Mouse (Mus musculus): ENCODE data around the gene Wdr13.

Wdr13 gene

DNA sequence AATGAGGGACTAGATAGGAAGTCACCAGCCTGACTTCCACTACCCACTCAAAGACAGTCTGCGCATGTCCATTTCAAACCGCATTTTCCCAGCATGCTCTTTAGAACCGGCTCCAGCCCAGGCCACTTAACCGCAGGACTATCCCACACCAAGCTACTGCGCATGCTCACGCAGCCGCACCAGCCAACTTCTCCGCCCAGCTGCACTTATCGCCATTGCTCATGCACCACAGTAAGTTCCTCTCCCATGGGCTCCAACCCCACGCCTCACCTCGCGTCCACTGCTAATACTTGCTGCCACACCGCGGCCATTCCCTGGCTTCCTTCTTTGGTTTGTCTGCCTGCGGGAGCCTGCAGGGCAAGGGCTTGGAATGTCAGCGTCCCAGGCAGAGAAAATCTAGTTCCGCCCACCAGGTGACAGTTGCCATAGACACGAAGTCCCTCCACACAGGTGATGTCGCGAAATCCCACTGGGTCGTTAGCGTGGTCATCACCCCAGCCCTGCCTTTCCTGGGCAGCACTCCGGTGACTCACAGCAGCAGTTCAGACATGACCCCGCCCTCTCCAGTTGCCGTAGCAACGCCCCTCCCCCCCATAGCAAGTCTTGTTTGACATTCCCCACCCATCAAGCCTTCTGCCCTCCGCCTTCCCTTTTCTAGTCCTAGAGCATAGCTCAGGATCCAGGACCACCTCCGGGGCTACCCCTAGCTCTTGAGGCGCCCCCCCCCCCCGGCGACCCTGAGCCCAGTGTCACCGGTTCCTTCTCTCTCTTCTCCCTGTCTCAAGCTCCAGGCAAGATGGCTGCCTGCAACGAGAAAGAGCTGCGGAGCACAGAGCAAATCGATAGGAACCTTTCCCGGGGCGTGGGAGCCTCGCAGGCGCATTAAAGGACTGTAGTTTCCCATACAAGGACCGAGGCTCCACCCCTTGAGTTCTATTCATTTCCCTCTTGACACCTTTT is at the start of gene Wdr13:
Wdr13 (minus strand) TSS at position 876 of the 960 bp plus-strand sequence.
- DNase-seq, result peak; percentile 94

DNA sequence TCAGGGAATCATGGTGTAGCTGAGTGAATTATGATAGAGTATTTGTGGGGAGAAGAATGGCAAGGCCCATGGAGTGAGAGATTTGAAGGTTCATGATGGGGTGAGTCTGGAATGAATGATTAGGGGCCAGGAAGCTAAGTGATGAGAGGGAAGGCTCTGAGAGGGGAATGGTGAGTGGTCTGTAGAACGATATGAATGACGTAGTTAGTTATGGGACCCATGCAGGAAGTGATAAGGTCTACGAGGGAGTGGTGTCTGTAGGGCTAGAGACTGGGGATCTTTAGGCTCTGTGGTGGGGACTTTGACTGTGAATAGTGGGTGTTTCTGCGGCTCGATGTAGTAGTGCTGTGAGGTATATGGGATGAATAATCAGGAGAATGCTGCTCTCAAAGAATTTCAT is 47.0 kb upstream of the Wdr13 start:
- no peak for DNase-seq

DNA sequence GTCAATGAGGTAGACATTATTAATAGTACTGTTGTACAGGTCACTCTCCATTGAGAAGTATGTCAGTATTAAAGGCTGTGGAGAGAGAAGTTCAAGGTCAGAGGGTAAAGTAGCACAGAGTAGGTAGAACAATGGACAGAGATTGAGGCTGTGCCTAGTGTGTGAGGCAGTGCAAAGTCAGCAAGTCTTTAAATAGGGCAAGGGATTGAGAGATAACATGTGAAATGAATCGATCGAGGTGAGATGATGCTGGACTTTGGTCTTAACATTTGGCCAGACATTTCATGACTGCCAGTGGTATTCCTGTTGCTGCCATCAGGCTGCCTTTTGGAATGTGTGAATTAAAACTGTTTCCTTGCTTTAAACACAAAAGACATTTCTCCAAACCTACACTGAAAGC is 46.2 kb upstream of the Wdr13 start:
- DNase-seq, result no peak

DNA sequence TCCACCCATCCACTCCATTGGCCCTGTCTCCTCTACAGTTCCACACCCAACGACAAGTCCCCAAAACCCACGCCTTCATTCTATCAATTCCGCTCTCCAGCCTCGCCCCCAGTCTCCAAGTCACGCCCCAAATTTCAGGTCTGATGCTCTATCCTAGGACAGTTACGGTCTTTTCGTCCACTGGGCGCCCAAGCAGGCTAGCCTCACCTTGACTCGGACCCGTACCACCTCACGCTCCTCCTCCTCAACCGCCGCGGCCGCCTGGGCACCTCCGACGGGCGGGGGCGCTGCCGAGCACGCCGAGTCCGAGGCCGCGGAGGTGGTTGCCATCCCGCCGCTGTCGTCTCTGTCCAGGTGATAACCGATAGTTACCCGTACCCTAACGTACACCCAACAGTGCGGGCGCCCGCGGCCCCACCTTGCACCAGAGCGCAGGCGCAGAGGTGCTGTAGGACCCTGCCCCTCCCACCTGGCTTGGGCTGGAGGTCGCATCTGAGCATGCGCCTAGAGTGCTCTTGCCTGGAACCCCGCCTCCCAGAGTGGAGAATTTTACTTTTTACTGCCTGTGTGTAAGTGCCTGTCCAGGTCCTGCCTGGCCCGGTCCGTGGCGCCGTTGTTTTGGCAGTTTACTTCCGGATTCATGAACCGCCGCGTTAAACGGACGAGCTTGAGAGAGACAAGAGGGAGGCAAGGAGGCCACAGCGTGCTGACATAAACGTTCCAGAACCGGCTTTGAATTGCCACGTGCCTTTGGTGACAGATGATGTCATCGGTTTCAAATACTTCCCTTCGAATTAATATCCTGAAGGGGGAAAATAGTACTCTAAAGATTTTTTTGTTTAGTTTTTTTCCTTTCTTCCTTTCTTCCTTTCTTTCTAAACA is 43.1 kb upstream of the Wdr13 start, which contains the start of gene Tbc1d25:
Tbc1d25 (minus strand) TSS at position 678 of the 882 bp plus-strand sequence.
- DNase-seq, result peak; percentile 94

DNA sequence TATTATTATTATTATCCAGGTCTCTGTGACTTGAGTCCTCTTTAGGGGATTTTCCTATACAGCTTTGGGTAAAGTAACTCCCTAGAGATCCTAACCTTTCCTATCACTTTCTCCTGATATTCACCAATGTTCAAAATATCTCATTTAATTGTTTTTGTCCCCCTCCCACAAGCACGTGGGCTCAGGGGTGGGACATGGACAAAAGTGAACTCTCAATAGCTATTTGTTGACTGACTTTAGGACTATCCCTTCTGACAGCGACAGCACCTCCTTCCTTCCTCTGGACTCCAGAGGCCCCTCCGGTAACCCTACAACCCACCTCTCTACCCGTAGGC is 42.4 kb upstream of the Wdr13 start:
- DNase-seq, result no peak

DNA sequence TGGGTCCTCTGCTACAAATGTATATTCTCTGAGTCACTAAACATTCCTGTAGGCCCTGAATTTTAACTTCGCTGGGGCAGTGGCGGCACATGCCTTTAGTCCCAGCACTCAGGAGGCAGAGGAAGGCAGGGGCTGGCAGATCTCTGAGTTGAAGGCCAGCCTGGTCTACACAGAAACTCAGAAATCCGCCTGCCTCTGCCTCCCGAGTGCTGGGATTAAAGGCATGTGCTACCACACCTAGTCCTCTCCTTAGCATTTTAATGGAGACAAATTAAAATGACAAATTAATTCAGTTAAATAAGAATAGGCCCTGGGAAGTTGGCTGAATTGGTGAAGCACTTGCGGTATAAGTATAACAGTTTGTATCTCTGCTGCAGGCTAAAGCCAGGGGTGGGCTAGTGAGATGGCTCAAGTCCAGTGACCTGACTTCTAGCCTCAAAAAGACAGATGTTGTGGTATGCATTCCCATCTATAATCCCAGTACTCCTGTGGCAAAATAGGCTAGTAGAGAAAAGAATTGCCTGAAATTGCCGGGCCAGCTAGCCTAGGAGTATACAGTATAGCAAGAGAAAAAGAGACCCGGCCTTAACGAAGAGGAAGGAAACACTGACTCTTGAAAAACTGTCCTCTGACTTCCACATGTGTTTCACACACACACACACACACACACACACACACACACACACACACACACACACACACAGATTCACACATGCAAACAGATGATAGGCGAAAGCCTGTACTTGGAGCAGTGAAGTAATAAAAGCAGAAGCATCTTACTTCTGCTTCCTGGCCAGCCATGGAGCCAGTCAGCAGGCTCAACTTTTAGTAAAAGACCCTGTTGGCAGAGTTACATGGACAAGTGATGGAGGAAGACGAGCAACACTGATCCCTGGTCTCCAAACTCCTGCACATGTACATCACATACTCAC is 35.3 kb upstream of the Wdr13 start:
- no peak for DNase-seq

DNA sequence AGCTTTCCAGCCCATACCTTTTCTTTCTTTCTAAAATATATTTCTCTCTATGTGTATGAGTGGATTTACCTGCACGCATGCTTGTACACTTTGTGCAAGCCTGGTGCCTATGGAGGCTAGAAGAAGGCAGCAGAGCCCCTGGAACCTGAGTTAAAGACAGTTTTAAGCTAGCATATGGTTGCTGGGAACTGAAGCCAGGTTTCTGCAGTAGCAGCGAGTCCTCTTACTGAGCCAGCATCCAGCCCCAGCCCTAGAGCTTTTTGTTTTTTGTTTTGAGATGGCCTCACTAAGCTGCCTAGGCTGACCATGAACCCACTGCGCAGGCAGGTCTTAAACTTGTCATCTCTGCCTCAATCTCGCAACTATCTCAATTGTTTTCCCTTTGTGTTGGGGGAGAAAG is 31.8 kb upstream of the Wdr13 start:
- no peak for DNase-seq

DNA sequence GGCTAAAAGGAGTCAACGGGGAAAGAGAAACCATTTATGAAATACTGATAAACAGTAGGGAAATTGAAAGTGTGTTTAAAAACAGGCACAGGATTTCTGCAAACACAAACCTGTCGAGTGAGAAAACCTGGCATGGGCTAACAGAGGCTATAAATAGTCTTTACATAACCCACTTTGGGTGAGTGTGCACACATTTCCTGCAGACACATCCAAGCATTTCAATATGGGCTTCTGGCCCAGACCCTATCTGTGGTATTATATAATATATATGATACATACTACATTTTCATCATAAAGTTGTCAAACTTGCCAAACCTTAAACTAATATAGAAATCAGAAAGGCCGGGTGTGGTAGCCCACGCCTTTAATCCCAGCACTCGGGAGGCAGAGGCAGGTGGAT is 30.4 kb upstream of the Wdr13 start:
- DNase-seq, result no peak

DNA sequence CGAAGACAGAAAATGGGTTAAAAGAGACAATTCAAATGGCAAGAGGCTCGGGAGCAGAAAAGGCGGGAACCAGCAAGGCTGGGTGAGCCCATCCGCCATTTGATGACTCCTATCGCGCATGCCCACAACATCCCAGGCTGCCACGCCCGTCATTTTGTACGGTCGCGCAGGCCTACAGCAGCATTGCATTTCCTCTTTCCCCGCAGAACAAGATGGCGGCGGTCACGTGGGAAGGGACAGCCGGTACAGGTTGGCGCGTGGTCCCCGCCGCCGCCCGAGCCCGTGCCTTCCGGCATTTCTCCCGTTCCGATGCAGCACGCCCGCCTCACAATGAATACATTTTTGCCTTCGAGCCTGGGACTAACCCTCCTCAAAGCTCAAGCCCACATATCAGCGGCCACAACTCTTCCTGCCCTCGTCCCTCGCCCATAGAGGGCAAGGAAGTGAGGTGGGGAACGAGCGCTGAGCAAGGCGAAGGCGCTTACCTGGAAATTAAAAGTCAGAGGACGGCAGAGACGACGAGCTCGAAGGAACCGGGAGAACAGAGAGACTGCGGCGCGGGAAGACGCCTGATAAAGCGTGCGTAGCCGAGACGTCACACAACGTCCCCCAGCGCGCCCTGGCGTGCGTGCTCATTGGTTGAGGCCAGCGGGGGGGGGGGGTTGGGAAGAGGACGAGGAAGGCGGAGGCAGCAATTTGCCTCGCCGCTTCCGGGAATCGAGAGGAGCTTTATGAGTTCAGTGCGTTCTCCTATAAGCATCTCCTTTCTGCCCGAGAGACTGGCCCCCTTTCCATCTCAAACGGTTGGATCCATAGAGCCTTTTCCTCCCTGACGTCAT is 12.7 kb upstream of the Wdr13 start, which contains the start of gene Rbm3:
Rbm3 (minus strand) TSS at position 728 of the 839 bp plus-strand sequence.
- DNase-seq, result peak; percentile 88

DNA sequence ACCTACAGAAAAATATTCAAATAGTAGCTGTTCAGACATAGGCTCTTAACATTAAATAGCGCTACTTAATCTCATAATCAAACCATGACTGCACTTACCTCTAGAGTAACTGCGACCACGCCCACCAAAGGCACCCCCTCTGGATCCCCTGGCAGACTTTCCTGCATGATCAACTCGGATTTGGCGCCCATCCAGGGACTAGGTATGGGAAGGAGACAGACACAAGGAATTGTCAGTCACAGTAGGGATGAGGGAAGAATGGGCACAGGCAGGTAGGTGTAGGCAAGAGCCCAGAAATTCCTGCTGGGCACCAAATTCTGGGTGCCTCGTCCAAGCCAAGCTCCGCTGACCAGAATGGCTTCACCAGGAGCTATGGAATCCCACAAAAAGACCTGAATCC is 11.1 kb upstream of the Wdr13 start:
- no peak for DNase-seq

DNA sequence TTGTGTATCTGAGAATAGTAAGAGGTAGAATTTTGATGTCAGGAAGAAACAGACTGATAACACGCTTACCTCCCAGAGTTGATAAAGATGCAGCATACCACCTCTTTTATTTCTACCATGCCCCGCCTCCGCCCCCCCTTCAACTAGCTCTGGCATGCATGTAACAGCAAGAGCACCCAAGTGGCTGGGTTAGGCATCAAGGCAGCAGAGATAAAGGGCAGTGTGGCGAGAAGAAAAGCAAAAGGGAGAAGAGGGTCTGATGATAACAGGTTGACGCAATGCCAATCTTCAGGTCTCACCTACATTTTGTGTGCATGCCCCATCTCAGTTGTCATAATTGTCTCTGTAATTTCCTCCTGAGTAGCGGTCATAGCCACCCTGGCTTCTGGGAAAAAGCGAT is 10.3 kb upstream of the Wdr13 start:
- no peak for DNase-seq

DNA sequence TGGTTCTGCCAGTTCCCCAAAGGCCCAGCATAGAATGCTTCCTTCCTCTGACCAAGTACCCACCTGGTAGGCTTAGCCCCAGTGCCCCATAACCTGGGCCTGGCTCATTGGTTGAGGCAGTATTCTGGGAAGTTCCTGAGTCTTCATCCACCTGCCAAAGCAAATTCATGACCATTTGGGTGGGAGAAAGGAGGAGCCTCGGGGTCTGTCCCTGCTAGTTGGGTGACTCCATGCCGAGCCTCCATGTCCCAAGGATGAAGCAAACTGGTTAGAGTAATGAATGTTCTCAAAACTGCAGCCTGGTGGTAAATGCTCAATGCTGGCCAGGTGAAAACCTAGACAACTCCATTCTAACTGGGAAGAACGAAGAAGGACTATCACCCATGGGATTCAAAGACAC is 8.4 kb upstream of the Wdr13 start:
- no peak for DNase-seq

DNA sequence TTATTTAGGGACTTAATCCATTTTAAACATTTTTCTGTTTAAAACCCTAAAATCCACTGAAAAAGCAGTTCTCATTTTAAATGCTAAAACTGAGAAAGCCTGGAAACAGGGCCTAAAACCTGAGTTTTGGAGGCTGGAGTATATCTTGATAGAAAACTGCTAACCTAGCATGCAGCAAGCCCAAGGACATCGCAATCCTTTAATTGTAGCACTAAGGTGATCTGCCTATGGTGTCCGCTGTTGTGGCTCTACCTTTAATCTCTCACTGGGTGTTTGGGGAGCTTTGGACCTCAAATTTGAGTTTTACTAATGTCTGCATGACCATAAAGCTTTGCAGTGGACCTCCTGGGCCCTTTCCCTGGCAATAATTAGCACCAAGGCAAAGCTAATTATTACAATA is 7.8 kb upstream of the Wdr13 start:
- DNase-seq, result no peak

DNA sequence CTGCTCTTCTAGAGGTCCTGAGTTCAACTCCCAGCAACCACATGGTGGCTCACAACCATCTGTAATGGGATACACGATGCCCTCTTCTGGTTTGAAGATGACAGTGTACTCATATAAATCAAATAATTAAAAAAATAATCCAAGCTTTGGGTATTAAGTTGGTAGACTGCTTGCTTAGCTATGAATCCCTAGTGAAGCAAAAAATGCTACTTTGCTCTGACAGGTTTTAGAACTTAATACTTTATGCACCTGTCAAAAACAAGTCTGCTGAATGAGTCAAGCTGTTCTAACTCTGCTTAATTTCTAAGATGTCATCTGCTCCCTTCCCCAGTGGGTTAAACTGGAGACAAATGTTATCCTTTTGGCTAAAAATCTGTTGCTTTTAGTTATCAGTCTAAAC is 6.8 kb upstream of the Wdr13 start:
- no peak for DNase-seq

DNA sequence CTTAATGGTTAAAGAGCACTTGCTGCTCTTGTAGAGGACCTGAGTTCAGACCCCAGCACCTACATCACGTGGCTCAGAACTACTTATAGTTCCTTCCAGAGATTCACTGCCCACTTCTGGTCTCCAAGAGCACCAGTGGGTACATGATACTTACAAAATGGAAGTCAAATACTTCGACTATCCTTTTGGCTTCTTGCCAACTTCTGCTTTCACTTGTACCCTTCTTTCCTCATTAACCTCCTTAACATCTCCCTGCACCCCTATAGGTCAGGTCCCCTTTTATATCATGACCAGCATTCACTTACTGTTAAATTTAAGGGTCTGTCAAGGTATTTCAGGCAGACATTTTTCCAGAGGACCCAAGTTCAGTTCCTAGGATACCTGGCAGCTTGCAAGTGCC is 3.2 kb upstream of the Wdr13 start:
- DNase-seq, result no peak

DNA sequence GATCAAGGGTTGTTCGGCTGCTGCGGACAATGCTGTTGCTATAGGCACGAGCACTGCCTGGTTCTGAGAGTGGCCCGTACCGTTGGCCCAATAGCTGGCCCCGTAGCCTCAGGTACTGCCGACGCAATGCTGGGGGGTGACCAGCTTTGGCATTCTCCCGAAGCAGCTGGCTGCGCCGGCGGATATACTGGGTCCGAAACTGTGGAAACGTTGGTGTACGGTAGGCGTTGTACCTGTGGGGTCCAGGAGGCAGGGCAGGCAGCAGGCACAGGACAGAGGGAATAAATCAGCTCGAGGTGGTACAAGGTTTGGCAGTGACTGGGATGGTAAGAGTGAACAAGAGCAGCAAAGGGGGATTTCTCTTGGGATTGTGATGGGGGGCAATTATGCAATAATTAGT is 1.3 kb downstream of the Wdr13 start:
- no peak for DNase-seq

DNA sequence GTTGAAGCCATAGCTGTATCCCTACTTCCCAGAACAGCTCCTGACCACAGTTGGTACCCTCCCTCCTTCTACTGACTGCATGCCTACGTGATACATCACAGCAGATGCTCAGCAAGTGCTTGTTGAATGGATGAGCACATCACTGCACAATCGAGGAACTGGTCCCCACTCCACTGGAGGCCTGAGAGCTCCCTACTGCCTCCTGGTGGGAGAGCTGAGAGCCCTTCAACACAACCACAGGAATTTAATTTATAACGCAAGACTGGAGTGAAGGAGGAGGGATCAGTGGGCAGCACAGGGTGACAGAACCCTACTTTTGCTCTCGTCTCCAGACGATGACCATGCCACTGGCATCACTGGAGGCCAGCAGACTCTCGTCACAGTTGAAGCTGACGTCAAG is 7.5 kb downstream of the Wdr13 start:
- DNase-seq, result no peak

DNA sequence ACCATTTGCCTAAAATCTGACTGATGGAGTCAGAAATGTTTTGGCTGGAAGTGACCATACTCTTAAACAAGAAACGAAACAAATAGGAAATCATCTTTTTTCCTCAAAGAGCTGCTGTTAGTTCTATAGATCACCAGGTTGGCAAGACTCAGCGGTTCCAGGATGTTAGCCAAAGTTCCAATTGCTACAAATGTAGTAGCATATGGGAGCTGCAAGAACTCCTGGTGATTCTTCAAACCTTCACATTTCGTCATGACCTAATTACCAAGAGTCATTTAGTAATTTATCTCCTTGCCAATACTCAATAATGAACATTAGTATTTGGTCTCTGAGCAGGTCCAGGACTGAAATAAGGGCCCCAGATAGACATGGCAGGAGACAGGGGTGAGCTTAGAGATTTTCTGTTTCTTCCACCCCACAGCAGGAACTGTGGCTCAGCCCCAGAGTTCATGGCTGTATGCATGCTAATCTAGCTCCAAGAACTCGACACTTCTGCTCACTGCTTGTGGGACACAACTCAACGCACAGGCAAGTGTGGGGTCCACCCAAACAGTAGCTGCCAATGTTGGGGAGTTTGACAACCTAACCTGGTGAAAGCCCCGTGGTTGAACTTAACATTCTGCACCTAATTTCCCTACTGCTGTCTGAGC is 8.7 kb downstream of the Wdr13 start:
- DNase-seq, result no peak

DNA sequence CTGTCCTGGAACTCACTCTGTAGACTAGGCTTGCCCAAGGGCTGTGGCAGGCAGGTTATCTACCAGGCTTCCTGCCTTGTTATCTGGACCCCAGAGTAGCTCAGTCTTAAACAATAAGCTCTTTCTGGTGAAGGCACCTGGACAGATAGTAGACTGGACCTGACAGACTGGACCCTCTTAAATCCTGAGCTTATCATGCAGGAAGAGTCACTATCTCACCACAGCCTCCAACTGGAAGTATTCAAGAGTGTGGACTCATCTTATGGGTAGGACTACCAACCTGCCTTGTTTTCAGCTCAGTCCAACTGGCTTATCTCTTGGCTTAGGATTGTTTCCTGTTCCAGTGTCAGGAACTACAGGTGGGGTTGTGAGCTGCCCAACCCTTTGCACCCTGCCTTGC is 15.4 kb downstream of the Wdr13 start:
- no peak for DNase-seq

DNA sequence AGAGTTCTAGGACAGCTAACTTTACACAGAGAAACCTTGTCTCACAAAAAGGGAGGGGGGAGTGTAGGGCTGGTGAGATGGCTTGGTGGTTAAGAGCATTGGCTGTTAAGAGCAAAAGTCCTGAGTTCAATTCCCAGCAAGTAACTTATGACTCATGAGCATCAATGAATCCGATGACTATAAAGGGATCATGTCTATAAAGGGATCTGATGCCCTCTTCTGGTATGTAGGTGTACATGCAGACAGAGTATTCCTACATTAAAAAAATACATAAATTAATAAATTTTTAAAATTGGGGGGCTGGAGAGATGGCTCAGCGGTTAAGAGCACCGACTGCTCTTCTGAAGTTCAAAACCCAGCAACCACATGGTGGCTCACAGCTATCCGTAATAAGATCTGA is 17.4 kb downstream of the Wdr13 start:
- no peak for DNase-seq

DNA sequence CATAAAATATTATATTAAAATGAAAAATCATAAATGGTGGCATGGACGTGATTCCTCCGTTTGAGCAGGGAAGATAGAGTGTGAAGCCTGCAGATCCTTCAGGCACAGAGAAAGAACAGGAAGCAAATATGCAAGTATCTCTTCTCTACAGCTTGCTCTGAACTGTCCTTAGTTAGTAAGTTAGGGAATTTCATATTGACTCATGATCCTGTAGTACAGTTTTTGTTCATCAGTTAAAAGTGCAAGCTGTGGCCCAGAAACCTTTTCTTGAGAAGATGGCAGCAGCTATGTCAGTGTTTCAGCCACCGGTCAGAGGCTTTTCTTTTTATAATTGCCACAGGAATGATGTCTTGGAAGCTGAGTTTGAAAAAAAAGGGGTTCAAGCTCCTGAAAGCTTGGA is 27.7 kb downstream of the Wdr13 start:
- no peak for DNase-seq

Measured in kidney, adult 9 months (tissue).